Mouse (Mus musculus) testis, adult 2 months (tissue): Measurements from ENCODE around the gene Rnf180. TPM values are rescaled to one million over a fixed set of nuclear protein-coding genes. Genes with fewer than 3 reads are reported as not detected.
A peak's percentile ranks its signal among the peaks of the same experiment; 100 is the strongest.
"Not testable (repeated sequence)": the region's sequence is repeated elsewhere in the genome, so short reads cannot be mapped to it uniquely, and the experiment has no call there.

ENCODE experiments used
- H3K27ac ChIP-seq: fragments of 200-500 bp; 2 replicates; pipeline ENCODE4 v1.5.1; 2012; ENCODE audit warnings: low read depth, low read length; ENCODE audit not compliant: control insufficient read depth, insufficient read depth
- H3K27me3 ChIP-seq: fragments of 200-500 bp; 2 replicates; pipeline ENCODE4 v1.6.1; 2012; ENCODE audit warnings: mild to moderate bottlenecking, low read length, moderate library complexity; ENCODE audit not compliant: control insufficient read depth, insufficient read depth
- H3K36me3 ChIP-seq: fragments of 200-500 bp; 2 replicates; pipeline ENCODE4 v1.6.1; 2012; ENCODE audit warnings: mild to moderate bottlenecking, low read length; ENCODE audit not compliant: control insufficient read depth, insufficient read depth
- H3K4me1 ChIP-seq: fragments of 200-500 bp; 2 replicates; pipeline ENCODE4 v1.6.1; 2012; ENCODE audit warnings: low read length; ENCODE audit not compliant: control insufficient read depth, insufficient read depth
- H3K4me3 ChIP-seq: fragments of 200-500 bp; 2 replicates; pipeline ENCODE4 v1.5.1; 2012; ENCODE audit warnings: low read depth, mild to moderate bottlenecking, low read length, moderate library complexity, mixed read lengths; ENCODE audit not compliant: control insufficient read depth
- CTCF ChIP-seq: fragments of 200-500 bp; IDR thresholded peaks from 2 replicates; pipeline ENCODE4 v1.5.1; 2012; ENCODE audit warnings: low read depth, mild to moderate bottlenecking, inconsistent platforms, low read length, moderate library complexity; ENCODE audit not compliant: control insufficient read depth, insufficient read depth, insufficient replicate concordance
- POLR2A ChIP-seq: fragments of 200-500 bp; IDR thresholded peaks from 2 replicates; pipeline ENCODE4 v1.6.1; 2012; ENCODE audit warnings: low read depth, mild to moderate bottlenecking, inconsistent platforms, low read length, moderate library complexity; ENCODE audit not compliant: control insufficient read depth
- polyA plus RNA-seq: library from polyadenylated mRNA; depleted of rRNA; stranded (reverse); fragments of >200 nt; gene quantifications from 2 replicates; pipeline ENCODE4 v1.2.3, GENCODE M21; 2012; rRNA removed

Rnf180 gene
- 3.1 and 3.7 TPM in 2 replicates for polyA plus RNA-seq

- TF ChIP-seq POLR2A (no peak), CTCF (no peak)
- Histone ChIP-seq H3K4me3 (peak within 1 kb of the TSS; percentile 91), H3K27ac (peak within 1 kb of the TSS; percentile 32), H3K27me3 (no peaks in the 10 kb centered on the region), H3K36me3 (no peaks in the 10 kb centered on the region), H3K4me1 (peaks cover 10% of the 10 kb centered on the region)
These were observed at the start of gene Rnf180 for GRCm38 (mm10) chr13:105294715-105295114. Gene Rnf180, minus strand, starts transcription at chr13:105294815.

- Histone ChIP-seq H3K4me3 (no peak overlapping the region), H3K4me1 (no peaks in the 10 kb centered on the region), H3K27ac (no peak overlapping the region), H3K27me3 (no peaks in the 10 kb centered on the region), H3K36me3 (no peaks in the 10 kb centered on the region)
- TF ChIP-seq CTCF (no peak), POLR2A (no peak)
These were observed 36.8 kb upstream of the Rnf180 start for GRCm38 (mm10) chr13:105331199-105331968.

DNA sequence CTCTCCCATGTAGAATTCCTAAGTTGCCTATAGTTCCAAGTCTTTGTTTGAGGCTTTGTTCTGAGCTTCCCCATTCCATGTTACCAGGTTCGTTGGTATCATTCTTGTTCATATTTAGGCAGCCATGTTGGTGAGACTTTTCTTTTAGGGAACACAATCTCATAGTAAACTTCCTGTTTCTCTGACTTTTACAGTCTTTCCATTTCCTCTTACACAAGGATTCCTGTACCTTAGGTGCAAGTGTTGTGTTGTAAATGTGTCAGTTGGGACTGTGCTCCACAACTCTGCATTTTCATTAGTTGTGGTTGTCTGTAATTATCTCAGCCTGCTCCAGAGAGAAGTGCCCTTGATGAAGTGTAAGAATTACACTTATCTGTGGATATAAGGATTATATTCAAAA, 32.3 kb upstream of the Rnf180 start:
- H3K27ac ChIP-seq: no peak overlapping the region
- TF ChIP-seq CTCF (no peak), POLR2A (no peak)
- no peaks in the 10 kb centered on the region for H3K36me3 ChIP-seq
- no peaks in the 10 kb centered on the region for H3K4me1 ChIP-seq
- no peak overlapping the region for H3K4me3 ChIP-seq
- H3K27me3 ChIP-seq: no peaks in the 10 kb centered on the region

- no peaks in the 10 kb centered on the region for H3K27me3 ChIP-seq
- no peak overlapping the region for H3K27ac ChIP-seq
- no peak overlapping the region for H3K4me3 ChIP-seq
- H3K36me3 ChIP-seq: no peaks in the 10 kb centered on the region
- H3K4me1 ChIP-seq: no peaks in the 10 kb centered on the region
- TF ChIP-seq CTCF: no peak
These were observed 22.3 kb upstream of the Rnf180 start for GRCm38 (mm10) chr13:105316926-105317325.

DNA sequence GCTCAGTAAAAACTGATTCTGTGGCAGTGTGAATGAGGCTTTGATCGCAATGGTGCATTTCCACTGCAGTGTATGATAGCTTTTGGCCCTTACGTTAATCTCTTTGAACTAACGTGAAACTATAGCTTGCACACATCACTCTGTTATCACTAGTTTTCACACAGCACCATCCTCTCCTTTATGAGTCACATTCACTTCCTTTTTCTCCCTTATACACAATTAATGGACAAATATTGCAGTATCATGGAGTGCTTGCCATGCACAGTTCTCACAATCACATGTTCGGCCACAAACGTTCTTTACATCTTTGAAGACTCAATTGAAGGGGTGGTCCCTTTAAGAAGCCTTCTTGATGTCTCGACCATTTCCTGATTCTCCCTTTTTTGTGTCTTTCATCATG, 21.4 kb upstream of the Rnf180 start:
- H3K4me3 ChIP-seq: no peak overlapping the region
- H3K4me1 ChIP-seq: no peaks in the 10 kb centered on the region
- H3K36me3 ChIP-seq: no peaks in the 10 kb centered on the region
- H3K27ac ChIP-seq: no peak overlapping the region
- TF ChIP-seq CTCF: no peak
- TF ChIP-seq POLR2A: no peak
- H3K27me3 ChIP-seq: no peaks in the 10 kb centered on the region

DNA sequence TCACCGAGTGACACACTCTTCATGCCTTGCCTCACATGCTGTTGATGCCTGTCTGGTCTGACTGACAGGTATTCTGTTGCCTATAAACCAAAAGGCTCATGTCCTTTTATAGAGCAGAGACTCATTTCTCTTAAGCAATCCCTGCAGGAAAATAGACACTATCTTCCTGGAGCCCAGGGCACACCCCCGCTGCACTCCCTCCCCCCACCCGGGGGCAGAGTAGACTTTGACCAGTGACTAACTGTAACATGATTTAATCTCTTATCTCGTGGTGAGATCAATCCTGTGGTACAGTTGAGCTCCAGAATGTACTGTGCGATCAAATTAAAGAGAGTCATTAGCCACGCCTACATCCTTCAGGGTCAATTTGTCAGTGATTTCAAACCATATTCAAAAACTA, 18.1 kb upstream of the Rnf180 start:
- Histone ChIP-seq H3K27ac (no peak overlapping the region), H3K27me3 (no peaks in the 10 kb centered on the region), H3K36me3 (no peaks in the 10 kb centered on the region), H3K4me3 (no peak overlapping the region), H3K4me1 (no peaks in the 10 kb centered on the region)
- TF ChIP-seq CTCF (no peak), POLR2A (no peak)

DNA sequence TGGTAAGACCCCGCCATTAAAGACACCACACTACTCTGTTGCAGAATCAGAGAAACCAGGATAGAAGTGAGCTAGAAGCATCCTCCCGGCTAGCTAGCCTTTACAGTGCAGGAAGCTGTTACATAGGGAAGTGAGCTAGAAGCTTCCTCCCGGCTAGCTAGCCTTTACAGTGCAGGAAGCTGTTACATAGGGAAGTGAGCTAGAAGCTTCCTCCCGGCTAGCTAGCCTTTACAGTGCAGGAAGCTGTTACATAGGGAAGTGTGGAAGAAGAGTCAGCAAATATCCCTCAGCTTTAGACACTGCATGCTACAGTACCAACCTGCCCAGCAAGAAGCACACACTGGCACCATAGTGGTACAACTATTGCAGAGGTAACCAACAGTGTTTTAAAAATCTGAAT, 15.9 kb upstream of the Rnf180 start:
- H3K36me3 ChIP-seq, H3K4me1 ChIP-seq, H3K4me3 ChIP-seq: not testable (repeated sequence)

DNA sequence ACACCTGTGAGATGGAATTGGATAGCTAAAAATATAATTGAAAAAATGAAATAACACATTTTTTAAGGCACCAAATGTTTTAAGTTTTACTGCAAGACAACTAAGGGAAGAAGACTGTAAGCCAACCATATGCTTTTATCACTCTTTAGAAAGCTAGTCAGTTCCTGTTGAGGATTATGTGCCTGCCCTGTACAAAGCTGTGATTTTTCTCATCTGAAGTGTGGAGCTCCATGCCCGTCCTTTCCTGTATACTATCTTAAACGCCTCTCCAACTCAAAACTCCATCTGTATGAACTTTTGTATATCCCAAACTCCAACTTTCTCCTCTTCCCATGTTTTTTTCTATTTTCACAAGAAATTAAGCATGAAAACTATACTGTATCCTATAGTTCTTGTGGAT, 10.9 kb upstream of the Rnf180 start:
- Histone ChIP-seq H3K36me3 (no peaks in the 10 kb centered on the region), H3K27me3 (no peaks in the 10 kb centered on the region), H3K27ac (no peak overlapping the region), H3K4me1 (no peaks in the 10 kb centered on the region), H3K4me3 (no peak overlapping the region)
- TF ChIP-seq CTCF: no peak
- TF ChIP-seq POLR2A: no peak

More for the DNA sequence above, 15.9 kb upstream of the Rnf180 start:
- H3K27ac ChIP-seq, H3K27me3 ChIP-seq: not testable (repeated sequence)

- TF ChIP-seq CTCF (no peak), POLR2A (no peak)
- no peaks in the 10 kb centered on the region for H3K36me3 ChIP-seq
- H3K27me3 ChIP-seq: no peaks in the 10 kb centered on the region
- no peak overlapping the region for H3K27ac ChIP-seq
- H3K4me1 ChIP-seq: no peaks in the 10 kb centered on the region
- H3K4me3 ChIP-seq: no peak overlapping the region
These were observed 9.4 kb upstream of the Rnf180 start for GRCm38 (mm10) chr13:105304054-105304453.
